Mouse (Mus musculus) cerebellum, adult 2 months (tissue): Measurements from ENCODE around the gene Pard6b. TPM values are rescaled to one million over a fixed set of nuclear protein-coding genes. Genes with fewer than 3 reads are reported as not detected.

ENCODE experiments used
- DNase-seq, 2 experiments: peaks; one replicate each; pipeline ENCODE4 v3.0.0; 2021
- H3K27ac ChIP-seq: fragments of 200-500 bp; 2 replicates; pipeline ENCODE4 v1.5.1; 2012; ENCODE audit warnings: low read length, control low read depth, inconsistent platforms; ENCODE audit not compliant: insufficient read depth
- H3K27me3 ChIP-seq: fragments of 200-500 bp; 2 replicates; pipeline ENCODE4 v1.6.1; 2012; ENCODE audit warnings: inconsistent platforms, mild to moderate bottlenecking, low read length, moderate library complexity; ENCODE audit not compliant: control insufficient read depth, insufficient read depth
- H3K4me1 ChIP-seq: fragments of 200-500 bp; 2 replicates; pipeline ENCODE4 v1.6.1; 2011; ENCODE audit warnings: low read length; ENCODE audit not compliant: control insufficient read depth, insufficient read depth
- H3K4me3 ChIP-seq: fragments of 200-500 bp; replicated peaks from 2 replicates; pipeline ENCODE3; 2011; ENCODE audit warnings: mild to moderate bottlenecking, low read depth, low read length, control low read depth; ENCODE audit not compliant: insufficient read depth
- CTCF ChIP-seq: fragments of 200-500 bp; IDR thresholded peaks from 2 replicates; pipeline ENCODE4 v1.5.1; 2011; ENCODE audit warnings: low read depth, mild to moderate bottlenecking, control low read depth, low read length, moderate library complexity, borderline replicate concordance; ENCODE audit not compliant: insufficient read depth
- POLR2A ChIP-seq: fragments of 200-500 bp; IDR thresholded peaks from 2 replicates; pipeline ENCODE4 v1.6.1; 2011; ENCODE audit warnings: low read length, control low read depth, borderline replicate concordance; ENCODE audit not compliant: insufficient read depth
- WGBS: fragments of 180-500 bp; shearing (Covaris S2); methylation state at CpG from one replicate; pipeline ENCODE4 v1.1.7; 2018; 5-methylcytosine and 5-hydroxymethylcytosine counted together
- polyA plus RNA-seq: library from polyadenylated mRNA; depleted of rRNA; stranded (reverse); fragments of >200 nt; gene quantifications from 2 replicates; pipeline ENCODE4 v1.2.3, GENCODE M21; 2012

Pard6b gene
- polyA plus RNA-seq, 1 experiment: 5.3 TPM

GRCm38 (mm10) chr2:168115826-168116225 is 35.0 kb downstream of the Pard6b start:
- DNase-seq: no peak
- Histone ChIP-seq H3K27me3 (no peaks in the 10 kb centered on the region), H3K4me3 (no peak overlapping the region), H3K27ac (no peak overlapping the region), H3K4me1 (no peaks in the 10 kb centered on the region; the same call in 1 of the 2 replicates)
- TF ChIP-seq CTCF: no peak
- no peak for TF ChIP-seq POLR2A
- WGBS: 66% methylated on average over 3 of the region's 3 CpGs

GRCm38 (mm10) chr2:168117147-168117546 is 36.3 kb downstream of the Pard6b start:
- peak overlapping the region; percentile 39 for H3K4me3 ChIP-seq
- no peak for TF ChIP-seq POLR2A
- TF ChIP-seq CTCF: peak; percentile 62
- no peaks in the 10 kb centered on the region for H3K27me3 ChIP-seq
- DNase-seq: peak; percentile 44 to 62
- 1% methylated on average over 37 of the region's 37 CpGs for WGBS
- no peak overlapping the region for H3K27ac ChIP-seq
- H3K4me1 ChIP-seq: no peaks in the 10 kb centered on the region; the same call in 1 of the 2 replicates

GRCm38 (mm10) chr2:168117553-168117952 is 36.7 kb downstream of the Pard6b start:
- no peak overlapping the region for H3K4me3 ChIP-seq
- no peaks in the 10 kb centered on the region for H3K27me3 ChIP-seq
- WGBS: 4% methylated on average over 13 of the region's 13 CpGs
- DNase-seq: no peak
- TF ChIP-seq CTCF (no peak), POLR2A (no peak)
- H3K4me1 ChIP-seq: no peaks in the 10 kb centered on the region; the same call in 1 of the 2 replicates
- H3K27ac ChIP-seq: no peak overlapping the region

DNA sequence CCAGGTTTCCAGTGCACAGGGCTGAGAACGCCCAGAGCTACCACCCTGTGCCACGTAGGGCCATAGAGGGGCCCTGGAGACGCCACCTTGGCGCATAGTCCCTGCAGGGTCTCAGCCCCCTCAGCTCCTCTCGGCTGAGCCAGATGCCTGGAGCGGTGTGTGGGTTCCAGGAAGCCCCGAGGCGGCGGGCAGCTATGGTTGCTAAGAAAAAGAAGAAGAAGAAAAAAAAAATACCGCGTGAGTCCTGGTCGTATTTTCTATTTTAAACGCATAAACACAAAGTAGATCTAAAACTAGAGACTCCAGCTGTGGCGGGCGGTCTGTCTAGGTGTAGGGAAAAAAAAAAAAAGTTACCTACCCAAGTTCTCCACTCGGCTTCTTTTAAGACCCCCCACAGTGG is 37.2 kb downstream of the Pard6b start:
- TF ChIP-seq POLR2A (no peak), CTCF (no peak)
- Histone ChIP-seq H3K27me3 (no peaks in the 10 kb centered on the region), H3K4me3 (no peak overlapping the region), H3K4me1 (no peaks in the 10 kb centered on the region; the same call in 1 of the 2 replicates), H3K27ac (no peak overlapping the region)
- WGBS: 44% methylated on average over 16 of the region's 16 CpGs
- no peak for DNase-seq

DNA sequence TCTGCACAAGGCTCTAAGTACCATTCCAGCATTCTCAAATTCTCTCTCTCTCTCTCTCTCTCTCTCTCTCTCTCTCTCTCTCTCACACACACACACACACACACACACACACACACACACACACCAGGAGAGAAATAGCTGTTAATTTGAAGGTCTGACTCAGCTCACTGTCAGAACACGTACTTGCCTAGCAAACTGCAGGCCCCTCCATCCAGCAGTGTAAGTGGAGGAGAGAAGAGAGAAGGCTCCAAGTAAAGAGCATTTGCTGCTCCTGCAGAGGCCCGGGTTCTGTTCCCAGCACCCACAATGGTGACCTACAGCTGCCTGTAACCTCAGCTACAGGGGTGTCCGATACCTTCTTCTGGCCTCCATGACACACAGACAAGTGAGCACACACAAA is 37.7 kb downstream of the Pard6b start:
- WGBS: 85% methylated on average over 3 of the region's 3 CpGs
- H3K4me3 ChIP-seq: no peak overlapping the region
- no peaks in the 10 kb centered on the region for H3K27me3 ChIP-seq
- no peak for DNase-seq
- H3K4me1 ChIP-seq: no peaks in the 10 kb centered on the region; the same call in 1 of the 2 replicates
- TF ChIP-seq CTCF (no peak), POLR2A (no peak)
- no peak overlapping the region for H3K27ac ChIP-seq

GRCm38 (mm10) chr2:168119123-168119522 is 38.3 kb downstream of the Pard6b start:
- 75% methylated on average over 12 of the region's 12 CpGs for WGBS
- no peak overlapping the region for H3K4me3 ChIP-seq
- TF ChIP-seq POLR2A: no peak
- no peak for TF ChIP-seq CTCF
- DNase-seq: no peak
- H3K4me1 ChIP-seq: no peaks in the 10 kb centered on the region; the same call in 1 of the 2 replicates
- no peaks in the 10 kb centered on the region for H3K27me3 ChIP-seq
- no peak overlapping the region for H3K27ac ChIP-seq

DNA sequence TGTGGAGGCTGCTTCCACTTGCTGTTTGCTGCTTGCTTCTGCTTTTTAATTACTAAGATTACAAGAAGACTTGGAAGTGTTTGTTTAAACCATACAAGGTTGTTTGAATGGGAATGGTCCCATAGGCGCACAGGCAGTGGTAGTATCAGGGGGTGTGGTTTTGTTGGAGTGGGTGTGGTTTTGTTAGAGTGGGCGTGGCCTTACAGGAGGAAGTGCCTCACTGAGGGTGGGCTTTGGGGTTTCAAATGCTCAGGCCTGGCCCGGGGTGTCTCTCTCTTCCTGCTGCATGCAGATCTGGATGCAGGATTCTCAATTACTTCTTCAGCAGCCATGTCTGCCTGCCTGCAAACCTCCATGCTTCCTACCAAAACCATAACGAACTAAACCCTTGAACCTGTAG is 40.1 kb downstream of the Pard6b start:
- H3K27me3 ChIP-seq: no peaks in the 10 kb centered on the region
- no peak overlapping the region for H3K4me3 ChIP-seq
- no peaks in the 10 kb centered on the region; the same call in 1 of the 2 replicates for H3K4me1 ChIP-seq
- TF ChIP-seq POLR2A (no peak), CTCF (no peak)
- WGBS: 82% methylated on average over 4 of the region's 4 CpGs
- no peak for DNase-seq
- H3K27ac ChIP-seq: no peak overlapping the region

DNA sequence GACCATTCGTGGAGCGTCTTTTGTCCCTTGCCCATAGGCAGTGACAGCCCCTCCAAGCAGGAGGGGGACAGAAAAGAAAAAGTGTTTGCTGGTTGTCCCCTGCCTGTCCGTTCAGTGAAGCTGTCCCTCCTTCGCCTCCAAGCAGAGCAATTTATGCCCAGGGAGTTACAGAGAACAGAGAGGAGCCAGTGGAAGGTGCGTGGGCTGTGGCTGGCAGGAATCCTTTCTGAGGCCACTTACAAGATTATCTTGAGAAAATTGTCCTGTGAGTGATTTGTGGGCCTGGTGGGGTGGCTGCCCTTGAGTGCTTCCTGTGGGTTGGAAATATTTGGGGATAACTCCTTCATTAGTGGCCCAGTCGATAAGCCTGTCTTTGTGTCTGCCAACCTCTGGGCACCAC is 42.8 kb downstream of the Pard6b start:
- Histone ChIP-seq H3K4me1 (no peaks in the 10 kb centered on the region), H3K27ac (no peak overlapping the region), H3K4me3 (no peak overlapping the region), H3K27me3 (no peaks in the 10 kb centered on the region)
- no peak for DNase-seq
- no peak for TF ChIP-seq POLR2A
- TF ChIP-seq CTCF: no peak
- WGBS: 88% methylated on average over 6 of the region's 6 CpGs
